1 mouse cellular context compared by ENCODE assay signal in genomic region chr9:64849548-64849947, GRCm38 (mm10).
TF ChIP-seq lines count a peak whose summit lies in the region.

No protein-coding gene starts in this region.

TF ChIP-seq in CH12.LX, 34 proteins besides CTCF, POLR2A, EP300 and RAD21 (continued from another document):
- TF ChIP-seq MEF2A (IDR thresholded peaks at IDR 0.05; ENCODE audit: borderline replicate concordance, low read depth, low read length) (peak; percentile 94), JUN (IDR thresholded peaks at IDR 0.05; ENCODE audit: insufficient read depth, low read depth, low read length) (peak; percentile 27; the same call in 1 of the 2 replicates), MAFK (IDR thresholded peaks at IDR 0.05; ENCODE audit: insufficient replicate concordance, low read length) (no peak), TCF12 (IDR thresholded peaks at IDR 0.05; ENCODE audit: low read depth, low read length) (peak; percentile 85), IRF4 (IDR thresholded peaks at IDR 0.05; ENCODE audit: low read depth, low read length) (peak; percentile 88), SMC3 (IDR thresholded peaks at IDR 0.05; ENCODE audit: low read depth, low read length) (no peak), MXI1 (IDR thresholded peaks at IDR 0.05; ENCODE audit: low read depth, low read length) (no peak)
